Mouse (Mus musculus) CD4-positive helper T cell, adult 2 months (primary cell): ENCODE measurements around the gene Sec24a.
"Not testable (repeated sequence)": the region's sequence is repeated elsewhere in the genome, so short reads cannot be mapped to it uniquely, and the experiment has no call there.

ENCODE experiments used
- DNase-seq: peaks from one replicate; pipeline ENCODE4 v3.0.0-alpha.2; 2012; ENCODE audit warnings: low read depth, missing footprints, low spot score

Sec24a gene

GRCm38 (mm10) chr11:51763213-51763907 is at the start of gene Sec24a, which contains the start of gene Sar1b:
Gene Sec24a (minus strand): TSS chr11:51763634.
Gene Sar1b (plus strand): TSS chr11:51763687.
- DNase-seq = peak; percentile 88

- DNase-seq = no peak
Observed at GRCm38 (mm10) chr11:51812022-51812546, 48.6 kb upstream of the Sec24a start.

GRCm38 (mm10) chr11:51811230-51811629 is 47.8 kb upstream of the Sec24a start:
- peak; percentile 41 for DNase-seq

GRCm38 (mm10) chr11:51809632-51810224 is 46.3 kb upstream of the Sec24a start:
- DNase-seq = peak; percentile 50

- no peak for DNase-seq
Observed at GRCm38 (mm10) chr11:51807108-51807879, 43.9 kb upstream of the Sec24a start.

- DNase-seq = peak; percentile 89
Observed at GRCm38 (mm10) chr11:51805221-51805981, 42.0 kb upstream of the Sec24a start.

- DNase-seq = peak; percentile 66
Observed at GRCm38 (mm10) chr11:51800634-51801325, 37.3 kb upstream of the Sec24a start.

GRCm38 (mm10) chr11:51796272-51796671 is 32.8 kb upstream of the Sec24a start:
- DNase-seq = no peak

- no peak for DNase-seq
Observed at GRCm38 (mm10) chr11:51790662-51791061, 27.2 kb upstream of the Sec24a start.

GRCm38 (mm10) chr11:51789735-51790134 is 26.3 kb upstream of the Sec24a start:
- DNase-seq = not testable (repeated sequence)

- DNase-seq = peak; percentile 60
Observed at GRCm38 (mm10) chr11:51785926-51786325, 22.5 kb upstream of the Sec24a start.

- no peak for DNase-seq
Observed at GRCm38 (mm10) chr11:51782721-51783120, 19.3 kb upstream of the Sec24a start.

GRCm38 (mm10) chr11:51780773-51781267 is 17.4 kb upstream of the Sec24a start:
- no peak for DNase-seq

- DNase-seq = no peak
Observed at GRCm38 (mm10) chr11:51777478-51777877, 14.0 kb upstream of the Sec24a start.

- DNase-seq = no peak
Observed at GRCm38 (mm10) chr11:51775507-51775906, 12.1 kb upstream of the Sec24a start.

GRCm38 (mm10) chr11:51768296-51768695 is 4.9 kb upstream of the Sec24a start:
- no peak for DNase-seq

- no peak for DNase-seq
Observed at GRCm38 (mm10) chr11:51767579-51768220, 4.3 kb upstream of the Sec24a start.

- DNase-seq = no peak
Observed at GRCm38 (mm10) chr11:51764816-51765215, 1.4 kb upstream of the Sec24a start.

GRCm38 (mm10) chr11:51763955-51764354 is 521 bp upstream of the Sec24a start:
- DNase-seq = no peak

GRCm38 (mm10) chr11:51761241-51761640 is 2.2 kb downstream of the Sec24a start:
- DNase-seq = no peak
